Mouse (Mus musculus): ENCODE data around the gene Tgfbr3.

- TF ChIP-seq POLR2A (IDR thresholded peaks at IDR 0.05; ENCODE audit: low read depth, low read length) (no peak), CTCF (IDR thresholded peaks at IDR 0.05; ENCODE audit: extremely low read depth, insufficient read length, insufficient replicate concordance, low read depth, low read length) (no peak)
Observed at GRCm38 (mm10) chr5:107295061-107295816, 5.8 kb upstream of the Tgfbr3 start.

Measured in small intestine, adult 2 months (tissue).